In genomic region chr1:74715468-74715867, GRCm38 (mm10) we compare ENCODE assay signal across 15 mouse cellular contexts. TPM values are rescaled to one million over a fixed set of nuclear protein-coding genes. Genes with fewer than 3 reads are reported as not detected.
DNase-seq lines count a peak whose midpoint lies in the region; ATAC-seq and TF ChIP-seq lines count a peak whose summit lies in the region.
"Had no signal": no experiment of that assay in that cellular context is flagged by ENCODE, and none has a peak within 500 bp of the region (broad histone marks: within the 10 kb centered on the region; RNA-seq: fewer than 3 reads in every experiment).

No protein-coding gene starts in this region.

- H3K4me3 ChIP-seq in liver, adult 2 months (ENCODE audit: insufficient read depth, low read depth, low read length): peak overlapping the region; percentile 85
- H3K4me3 ChIP-seq in liver, embryonic 11.5 days (ENCODE audit: low read depth, low read length): no peak overlapping the region
- H3K4me3 ChIP-seq in embryonic facial prominence, embryonic 11.5 days (ENCODE audit: low read depth, low read length): no peak overlapping the region
- H3K4me3 ChIP-seq in limb, embryonic 10.5 days: peak overlapping the region; percentile 64

- H3K79me2 ChIP-seq in liver, adult 2 months (ENCODE audit: control insufficient read depth, insufficient read depth, low read length): peaks cover 18% of the 10 kb centered on the region

- H3K4me2 ChIP-seq in liver, embryonic 11.5 days: no peak overlapping the region
- H3K4me2 ChIP-seq in embryonic facial prominence, embryonic 11.5 days (ENCODE audit: low read depth, low read length): no peak overlapping the region

- 41% methylated on average over 5 of the region's 5 CpGs for WGBS in liver, adult 2 months
- whole genome bisulfite sequencing in liver, embryonic 11.5 days: 55% methylated on average over 5 of the region's 5 CpGs
- WGBS in embryonic facial prominence, embryonic 11.5 days: 33% methylated on average over 5 of the region's 5 CpGs
- 15% methylated on average over 5 of the region's 5 CpGs for WGBS in limb, embryonic 10.5 days

- DNase-seq in liver, adult 2 months (ENCODE audit: extremely low read depth, low read depth, low spot score): no peak
- DNase-seq in liver, embryonic 11.5 days (ENCODE audit: low spot score): no peak
- DNase-seq in embryonic facial prominence, embryonic 11.5 days (ENCODE audit: low spot score): peak; percentile 91
- peak; percentile 79 for DNase-seq in limb, embryonic 10.5 days (ENCODE audit: low spot score)
- no peak for DNase-seq in thymus, adult 18-20 months
- no peak for DNase-seq in cerebellum, adult 9-10 months
- DNase-seq: adrenal gland, postnatal 25 days; gastrocnemius, postnatal 36 days; right cerebral cortex, postnatal 14 days had no signal

- H3K4me1 ChIP-seq in liver, adult 2 months (ENCODE audit: control insufficient read depth, insufficient read depth, low read length): peaks cover 18% of the 10 kb centered on the region
- H3K4me1 ChIP-seq in liver, embryonic 11.5 days (replicated peaks; ENCODE audit: control insufficient read depth, insufficient read depth, low read length): no peaks in the 10 kb centered on the region
- no peaks in the 10 kb centered on the region for H3K4me1 ChIP-seq in embryonic facial prominence, embryonic 11.5 days (ENCODE audit: control insufficient read depth, insufficient read depth, low read length)
- H3K4me1 ChIP-seq in limb, embryonic 10.5 days: peaks cover 51% of the 10 kb centered on the region

- H3K27ac ChIP-seq in liver, adult 2 months (replicated peaks; ENCODE audit: insufficient read depth, low read depth, low read length): peak overlapping the region; percentile 59
- no peak overlapping the region for H3K27ac ChIP-seq in liver, embryonic 11.5 days (ENCODE audit: low read depth, low read length)
- no peak overlapping the region for H3K27ac ChIP-seq in embryonic facial prominence, embryonic 11.5 days (replicated peaks; ENCODE audit: low read depth, low read length)
- H3K27ac ChIP-seq in limb, embryonic 10.5 days: peak overlapping the region; percentile 91
- H3K27ac ChIP-seq: liver, embryonic 14.5 days had no signal

- ATAC-seq in liver, embryonic 11.5 days (replicated peaks; ENCODE audit: low FRiP score): no peak
- peak; percentile 64; the same call in 1 of the 2 replicates for ATAC-seq in embryonic facial prominence, embryonic 11.5 days (replicated peaks; ENCODE audit: insufficient number of reproducible peaks, low FRiP score, low TSS enrichment, low read depth)
- ATAC-seq in monocyte, adult 5-6 weeks (replicated peaks; ENCODE audit: insufficient number of reproducible peaks, low FRiP score, low TSS enrichment, poor library complexity, severe bottlenecking): peak; percentile 60
- no peak for ATAC-seq in erythroid progenitor cell, adult 5-6 weeks (replicated peaks; ENCODE audit: low FRiP score, poor library complexity, severe bottlenecking)
- ATAC-seq: forebrain, embryonic 16.5 days; inflammation-experienced regulatory T-cells, adult 6 months had no signal

- H3K9me3 ChIP-seq in liver, embryonic 11.5 days (ENCODE audit: control insufficient read depth, low read length): no peaks in the 10 kb centered on the region
- H3K9me3 ChIP-seq in embryonic facial prominence, embryonic 11.5 days (replicated peaks; ENCODE audit: control insufficient read depth, low read length): no peaks in the 10 kb centered on the region
- no peaks in the 10 kb centered on the region for H3K9me3 ChIP-seq in limb, embryonic 10.5 days (replicated peaks)

- H3K9ac ChIP-seq in liver, adult 2 months (ENCODE audit: low read depth, low read length): peak overlapping the region; percentile 50
- H3K9ac ChIP-seq in liver, embryonic 11.5 days (ENCODE audit: low read depth, low read length): no peak overlapping the region
- no peak overlapping the region for H3K9ac ChIP-seq in embryonic facial prominence, embryonic 11.5 days (replicated peaks; ENCODE audit: low read length)
- H3K9ac ChIP-seq: liver, embryonic 14.5 days had no signal

- TF ChIP-seq CTCF in liver, adult 2 months (IDR thresholded peaks at IDR 0.05; ENCODE audit: low read depth, low read length): no peak

- no peaks in the 10 kb centered on the region for H3K27me3 ChIP-seq in liver, adult 2 months (ENCODE audit: control insufficient read depth, insufficient read depth, low read length)
- H3K27me3 ChIP-seq in liver, embryonic 11.5 days (replicated peaks; ENCODE audit: control insufficient read depth, insufficient read depth, low read length): no peaks in the 10 kb centered on the region
- no peaks in the 10 kb centered on the region for H3K27me3 ChIP-seq in embryonic facial prominence, embryonic 11.5 days (ENCODE audit: control insufficient read depth, insufficient read depth, low read length)
- no peaks in the 10 kb centered on the region for H3K27me3 ChIP-seq in limb, embryonic 10.5 days (ENCODE audit: low read depth, poor library complexity, severe bottlenecking)

- TF ChIP-seq POLR2A in liver, adult 2 months (IDR thresholded peaks at IDR 0.05; ENCODE audit: extremely low read depth, insufficient read depth, low read length): no peak

- H3K36me3 ChIP-seq in liver, adult 2 months (ENCODE audit: control insufficient read depth, insufficient read depth, low read length): peaks cover 1% of the 10 kb centered on the region; the same call in 1 of the 2 replicates
- H3K36me3 ChIP-seq in liver, embryonic 11.5 days (ENCODE audit: control insufficient read depth, insufficient read depth, low read length): no peaks in the 10 kb centered on the region
- no peaks in the 10 kb centered on the region for H3K36me3 ChIP-seq in embryonic facial prominence, embryonic 11.5 days (replicated peaks; ENCODE audit: control insufficient read depth, insufficient read depth, low read depth, low read length)
- H3K36me3 ChIP-seq in limb, embryonic 10.5 days: 0 out of 2 replicates have a peak, but pooled peaks cover 2% of the 10 kb centered on the region

RNA-seq across cellular contexts. Expression of gene Cyp27a1, which starts 2.1 kb away (rescaled TPM):
- 501 and 607 TPM in 2 replicates for total RNA-seq in liver, adult 2 months (2014; rRNA removed)
- polyA plus RNA-seq in liver, adult 2 months (2012; rRNA removed): 223 and 259 TPM in 2 replicates
- polyA plus RNA-seq in liver, embryonic 11.5 days (2014; fragmentation: Nextera tagmentation; extraction: Ambion mirVana): 2.7 and 4.0 TPM in 2 replicates
- polyA plus RNA-seq in embryonic facial prominence, embryonic 11.5 days (2014; fragmentation: Nextera tagmentation; extraction: Ambion mirVana): 11.1 and 12.3 TPM in 2 replicates
- polyA plus RNA-seq in limb, embryonic 10.5 days (2016; fragmentation: Nextera tagmentation; extraction: Ambion mirVana): 22.8 and 25.5 TPM in 2 replicates
- total RNA-seq in monocyte, adult 5-6 weeks (2017): 52.0 to 91.2 TPM (median 90.6 TPM) in 3 replicates
- total RNA-seq in erythroid progenitor cell, adult 5-6 weeks (2015; ENCODE audit: low replicate concordance): 5.4 and 15.5 TPM in 2 replicates
- 0.98 and 3.6 TPM in 2 replicates for total RNA-seq in erythroid progenitor cell, adult 5-6 weeks (2017; ENCODE audit: low replicate concordance)
- total RNA-seq: MEL had no signal

RNA-seq across cellular contexts. Expression of gene Prkag3, which starts 33.6 kb away (rescaled TPM):
- 0.07 and 0.28 TPM in 2 replicates for total RNA-seq in liver, adult 2 months (2014; rRNA removed)
- polyA plus RNA-seq in liver, adult 2 months (2012; rRNA removed): 0.02 TPM in 1 of 2 replicates, not detected in the other
- polyA plus RNA-seq in liver, embryonic 11.5 days (2014; fragmentation: Nextera tagmentation; extraction: Ambion mirVana): not detected in 2 replicates
- polyA plus RNA-seq in embryonic facial prominence, embryonic 11.5 days (2014; fragmentation: Nextera tagmentation; extraction: Ambion mirVana): not detected in 2 replicates
- 0.16 and 0.29 TPM in 2 replicates for polyA plus RNA-seq in limb, embryonic 10.5 days (2016; fragmentation: Nextera tagmentation; extraction: Ambion mirVana)
- total RNA-seq in monocyte, adult 5-6 weeks (2017): not detected in 3 replicates
- total RNA-seq in erythroid progenitor cell, adult 5-6 weeks (2015; ENCODE audit: low replicate concordance): not detected in 2 replicates
- total RNA-seq in erythroid progenitor cell, adult 5-6 weeks (2017; ENCODE audit: low replicate concordance): not detected in 2 replicates
- total RNA-seq: adrenal gland, postnatal 25 days; MEL had no signal
- polyA plus RNA-seq: forebrain, embryonic 16.5 days; inflammation-experienced regulatory T-cells, adult 6 months; liver, embryonic 14.5 days had no signal

RNA-seq across cellular contexts. Expression of gene Ttll4, which starts 53.9 kb away (rescaled TPM):
- total RNA-seq in liver, adult 2 months (2014; rRNA removed): 8.6 and 11.1 TPM in 2 replicates
- polyA plus RNA-seq in liver, adult 2 months (2012; rRNA removed): 4.5 and 9.1 TPM in 2 replicates
- polyA plus RNA-seq in liver, embryonic 11.5 days (2014; fragmentation: Nextera tagmentation; extraction: Ambion mirVana): 31.5 and 35.0 TPM in 2 replicates
- polyA plus RNA-seq in embryonic facial prominence, embryonic 11.5 days (2014; fragmentation: Nextera tagmentation; extraction: Ambion mirVana): 29.6 and 37.1 TPM in 2 replicates
- 52.0 and 53.8 TPM in 2 replicates for polyA plus RNA-seq in limb, embryonic 10.5 days (2016; fragmentation: Nextera tagmentation; extraction: Ambion mirVana)
- 13.3 to 25.8 TPM (median 21.5 TPM) in 3 replicates for total RNA-seq in monocyte, adult 5-6 weeks (2017)
- 2.9 and 8.6 TPM in 2 replicates for total RNA-seq in erythroid progenitor cell, adult 5-6 weeks (2015; ENCODE audit: low replicate concordance)
- 6.3 and 7.7 TPM in 2 replicates for total RNA-seq in erythroid progenitor cell, adult 5-6 weeks (2017; ENCODE audit: low replicate concordance)

RNA-seq across cellular contexts. Expression of gene Wnt6, which starts 56.2 kb away (rescaled TPM):
- total RNA-seq in liver, adult 2 months (2014; rRNA removed): not detected in 2 replicates
- 0.05 and 0.28 TPM in 2 replicates for polyA plus RNA-seq in liver, adult 2 months (2012; rRNA removed)
- 1.5 and 2.4 TPM in 2 replicates for polyA plus RNA-seq in liver, embryonic 11.5 days (2014; fragmentation: Nextera tagmentation; extraction: Ambion mirVana)
- 15.5 and 19.1 TPM in 2 replicates for polyA plus RNA-seq in embryonic facial prominence, embryonic 11.5 days (2014; fragmentation: Nextera tagmentation; extraction: Ambion mirVana)
- polyA plus RNA-seq in limb, embryonic 10.5 days (2016; fragmentation: Nextera tagmentation; extraction: Ambion mirVana): 30.1 and 34.2 TPM in 2 replicates
- 0.87 to 2.2 TPM (median 0.96 TPM) in 3 replicates for total RNA-seq in monocyte, adult 5-6 weeks (2017)
- not detected in 2 replicates for total RNA-seq in erythroid progenitor cell, adult 5-6 weeks (2015; ENCODE audit: low replicate concordance)
- total RNA-seq in erythroid progenitor cell, adult 5-6 weeks (2017; ENCODE audit: low replicate concordance): not detected in 2 replicates
- total RNA-seq: MEL had no signal
- polyA plus RNA-seq: inflammation-experienced regulatory T-cells, adult 6 months had no signal

Comparison
In these comparisons a context has a peak if more than half of its experiments do, and no peak if none do; other contexts are left out.
1. H3K27ac ChIP-seq: peak in liver, adult 2 months (single experiment) and limb, embryonic 10.5 days (single experiment); none in liver, embryonic 11.5 days (single experiment) and embryonic facial prominence, embryonic 11.5 days (single experiment).
2. H3K4me3 ChIP-seq: peak in liver, adult 2 months (single experiment) and limb, embryonic 10.5 days (single experiment); none in liver, embryonic 11.5 days (single experiment) and embryonic facial prominence, embryonic 11.5 days (single experiment).
3. DNase-seq: peak in embryonic facial prominence, embryonic 11.5 days (single experiment) and limb, embryonic 10.5 days (single experiment); none in liver, adult 2 months (single experiment), liver, embryonic 11.5 days (single experiment), thymus, adult 18-20 months (0 of 2) and cerebellum, adult 9-10 months (single experiment).
4. ATAC-seq: peak in embryonic facial prominence, embryonic 11.5 days (single experiment) and monocyte, adult 5-6 weeks (single experiment); none in liver, embryonic 11.5 days (single experiment) and erythroid progenitor cell, adult 5-6 weeks (single experiment).